Mouse (Mus musculus): ENCODE results near the gene Pcyt1b. TPM values are rescaled to one million over a fixed set of nuclear protein-coding genes. Genes with fewer than 3 reads are reported as not detected.

Pcyt1b gene
- polyA plus RNA-seq, 1 experiment from 2014 or later: 0.30 TPM

- 81% methylated on average over 1 of the region's 1 CpGs for WGBS
- no peak overlapping the region for H3K27ac ChIP-seq (ENCODE audit: low read depth, low read length)
- TF ChIP-seq CTCF (IDR thresholded peaks at IDR 0.05; ENCODE audit: low read depth): no peak
- no peaks in the 10 kb centered on the region for H3K27me3 ChIP-seq (replicated peaks; ENCODE audit: control insufficient read depth, insufficient read depth, low read length)
- H3K4me1 ChIP-seq (replicated peaks; ENCODE audit: control insufficient read depth, insufficient read depth, low read length): no peaks in the 10 kb centered on the region
- H3K36me3 ChIP-seq (ENCODE audit: control insufficient read depth, insufficient read depth): no peaks in the 10 kb centered on the region
- no peak overlapping the region for H3K4me2 ChIP-seq (replicated peaks; ENCODE audit: low read depth)
- no peak overlapping the region for H3K9ac ChIP-seq (ENCODE audit: low read depth, low read length)
- no peak for ATAC-seq
- H3K9me3 ChIP-seq (ENCODE audit: control insufficient read depth): no peaks in the 10 kb centered on the region
- H3K4me3 ChIP-seq (ENCODE audit: low read depth, low read length): no peak overlapping the region
These were observed 74.9 kb downstream of the Pcyt1b start for GRCm38 (mm10) chrX:93729529-93729928.

- Histone ChIP-seq H3K27me3 (replicated peaks; ENCODE audit: control insufficient read depth, insufficient read depth, low read length) (no peaks in the 10 kb centered on the region), H3K9ac (ENCODE audit: low read depth, low read length) (no peak overlapping the region), H3K4me2 (replicated peaks; ENCODE audit: low read depth) (no peak overlapping the region), H3K36me3 (ENCODE audit: control insufficient read depth, insufficient read depth) (no peaks in the 10 kb centered on the region), H3K9me3 (ENCODE audit: control insufficient read depth) (no peaks in the 10 kb centered on the region), H3K4me1 (replicated peaks; ENCODE audit: control insufficient read depth, insufficient read depth, low read length) (no peaks in the 10 kb centered on the region), H3K4me3 (ENCODE audit: low read depth, low read length) (no peak overlapping the region), H3K27ac (ENCODE audit: low read depth, low read length) (no peak overlapping the region)
- no peak for TF ChIP-seq CTCF (IDR thresholded peaks at IDR 0.05; ENCODE audit: low read depth)
- WGBS: 83% methylated on average over 8 of the region's 8 CpGs
- no peak for ATAC-seq
These were observed 76.2 kb downstream of the Pcyt1b start for GRCm38 (mm10) chrX:93730854-93731253.

GRCm38 (mm10) chrX:93732407-93732806, 77.7 kb downstream of the Pcyt1b start:
- H3K9ac ChIP-seq (ENCODE audit: low read depth, low read length): no peak overlapping the region
- H3K9me3 ChIP-seq (ENCODE audit: control insufficient read depth): no peaks in the 10 kb centered on the region
- no peaks in the 10 kb centered on the region for H3K4me1 ChIP-seq (replicated peaks; ENCODE audit: control insufficient read depth, insufficient read depth, low read length)

GRCm38 (mm10) chrX:93732975-93733748, 78.5 kb downstream of the Pcyt1b start:
- Histone ChIP-seq H3K4me1 (replicated peaks; ENCODE audit: control insufficient read depth, insufficient read depth, low read length) (no peaks in the 10 kb centered on the region), H3K4me3 (ENCODE audit: low read depth, low read length) (no peak overlapping the region), H3K9ac (ENCODE audit: low read depth, low read length) (no peak overlapping the region), H3K36me3 (ENCODE audit: control insufficient read depth, insufficient read depth) (no peaks in the 10 kb centered on the region), H3K27ac (ENCODE audit: low read depth, low read length) (no peak overlapping the region), H3K4me2 (replicated peaks; ENCODE audit: low read depth) (no peak overlapping the region), H3K9me3 (ENCODE audit: control insufficient read depth) (no peaks in the 10 kb centered on the region), H3K27me3 (replicated peaks; ENCODE audit: control insufficient read depth, insufficient read depth, low read length) (no peaks in the 10 kb centered on the region)
- WGBS: 61% methylated on average over 6 of the region's 6 CpGs
- no peak for ATAC-seq
- no peak for TF ChIP-seq CTCF (IDR thresholded peaks at IDR 0.05; ENCODE audit: low read depth)

More at GRCm38 (mm10) chrX:93732407-93732806, 77.7 kb downstream of the Pcyt1b start:
- H3K4me3 ChIP-seq (ENCODE audit: low read depth, low read length): no peak overlapping the region
- no peak for ATAC-seq
- no peak overlapping the region for H3K4me2 ChIP-seq (replicated peaks; ENCODE audit: low read depth)
- no peak for TF ChIP-seq CTCF (IDR thresholded peaks at IDR 0.05; ENCODE audit: low read depth)
- no peak overlapping the region for H3K27ac ChIP-seq (ENCODE audit: low read depth, low read length)
- no peaks in the 10 kb centered on the region for H3K27me3 ChIP-seq (replicated peaks; ENCODE audit: control insufficient read depth, insufficient read depth, low read length)
- no peaks in the 10 kb centered on the region for H3K36me3 ChIP-seq (ENCODE audit: control insufficient read depth, insufficient read depth)

GRCm38 (mm10) chrX:93749165-93749564, 94.5 kb downstream of the Pcyt1b start:
- ATAC-seq: no peak
- Histone ChIP-seq H3K9me3 (ENCODE audit: control insufficient read depth) (no peaks in the 10 kb centered on the region), H3K27me3 (replicated peaks; ENCODE audit: control insufficient read depth, insufficient read depth, low read length) (no peaks in the 10 kb centered on the region), H3K36me3 (ENCODE audit: control insufficient read depth, insufficient read depth) (no peaks in the 10 kb centered on the region), H3K9ac (ENCODE audit: low read depth, low read length) (no peak overlapping the region), H3K4me2 (replicated peaks; ENCODE audit: low read depth) (no peak overlapping the region), H3K4me1 (replicated peaks; ENCODE audit: control insufficient read depth, insufficient read depth, low read length) (no peaks in the 10 kb centered on the region), H3K4me3 (ENCODE audit: low read depth, low read length) (no peak overlapping the region), H3K27ac (ENCODE audit: low read depth, low read length) (no peak overlapping the region)
- TF ChIP-seq CTCF (IDR thresholded peaks at IDR 0.05; ENCODE audit: low read depth): no peak
- WGBS: 78% methylated on average over 1 of the region's 1 CpGs

GRCm38 (mm10) chrX:93750566-93750965, 95.9 kb downstream of the Pcyt1b start:
- Histone ChIP-seq H3K9me3 (ENCODE audit: control insufficient read depth) (no peaks in the 10 kb centered on the region), H3K4me1 (replicated peaks; ENCODE audit: control insufficient read depth, insufficient read depth, low read length) (no peaks in the 10 kb centered on the region), H3K9ac (ENCODE audit: low read depth, low read length) (no peak overlapping the region), H3K27me3 (replicated peaks; ENCODE audit: control insufficient read depth, insufficient read depth, low read length) (no peaks in the 10 kb centered on the region), H3K27ac (ENCODE audit: low read depth, low read length) (no peak overlapping the region), H3K4me3 (ENCODE audit: low read depth, low read length) (no peak overlapping the region), H3K36me3 (ENCODE audit: control insufficient read depth, insufficient read depth) (no peaks in the 10 kb centered on the region), H3K4me2 (replicated peaks; ENCODE audit: low read depth) (no peak overlapping the region)
- TF ChIP-seq CTCF (IDR thresholded peaks at IDR 0.05; ENCODE audit: low read depth): no peak
- WGBS: 89% methylated on average over 6 of the region's 6 CpGs
- no peak for ATAC-seq
